Mouse (Mus musculus): ENCODE measurements around the gene Plxdc1.
A peak's percentile ranks its signal among the peaks of the same experiment; 100 is the strongest.

Plxdc1 gene

GRCm38 (mm10) chr11:98016177-98016576 is 29.9 kb upstream of the Plxdc1 start:
- no peak for DNase-seq

- no peak for DNase-seq
Measured at GRCm38 (mm10) chr11:98012831-98013230, 26.6 kb upstream of the Plxdc1 start.

GRCm38 (mm10) chr11:98011716-98012115 is 25.5 kb upstream of the Plxdc1 start:
- DNase-seq = no peak

GRCm38 (mm10) chr11:98008087-98008486 is 21.8 kb upstream of the Plxdc1 start:
- DNase-seq = no peak

- no peak for DNase-seq
Measured at GRCm38 (mm10) chr11:98005686-98006085, 19.4 kb upstream of the Plxdc1 start.

DNA sequence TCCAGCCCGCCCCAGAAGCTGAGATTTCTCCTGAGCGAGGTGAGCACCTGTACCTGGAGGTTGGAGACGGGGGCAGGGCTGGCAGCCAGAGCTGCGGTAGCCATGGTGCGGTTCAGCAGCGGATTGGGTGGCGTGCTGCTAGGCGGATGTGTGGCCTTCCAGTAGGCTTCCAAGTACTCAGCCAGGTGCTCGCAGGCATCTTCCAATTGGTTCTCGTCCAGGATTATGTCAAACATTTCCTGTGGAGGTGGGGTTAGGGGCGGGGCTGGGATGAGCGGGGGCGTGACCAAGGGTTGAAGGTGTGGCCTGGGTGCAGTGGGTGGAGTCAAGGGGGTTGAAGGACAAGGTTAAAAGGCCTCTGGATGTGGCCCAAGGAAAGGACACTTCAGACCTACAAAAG is 18.8 kb upstream of the Plxdc1 start:
- peak; percentile 56 for DNase-seq

DNA sequence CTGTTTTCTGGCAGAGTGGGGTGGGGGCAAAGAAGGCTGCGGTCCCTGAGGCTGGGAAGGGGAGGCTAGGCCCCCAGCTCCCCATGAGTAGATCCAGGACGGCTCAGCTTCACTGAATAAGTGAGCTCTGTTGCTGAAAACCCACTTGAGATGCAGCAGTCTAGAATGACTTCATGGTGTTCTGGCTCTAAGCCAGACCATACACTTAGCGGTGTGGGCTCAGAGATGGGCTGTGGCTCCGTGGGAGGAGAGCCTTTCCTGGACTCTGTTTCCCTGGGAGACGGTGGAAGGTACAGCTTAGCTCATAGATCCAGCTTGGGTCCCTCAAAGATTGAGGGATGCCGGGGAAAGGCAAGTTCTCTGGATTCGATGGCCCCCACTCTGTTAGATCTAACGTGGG is 17.9 kb upstream of the Plxdc1 start:
- DNase-seq = no peak

GRCm38 (mm10) chr11:98003171-98003671 is 17.0 kb upstream of the Plxdc1 start:
- no peak for DNase-seq

DNA sequence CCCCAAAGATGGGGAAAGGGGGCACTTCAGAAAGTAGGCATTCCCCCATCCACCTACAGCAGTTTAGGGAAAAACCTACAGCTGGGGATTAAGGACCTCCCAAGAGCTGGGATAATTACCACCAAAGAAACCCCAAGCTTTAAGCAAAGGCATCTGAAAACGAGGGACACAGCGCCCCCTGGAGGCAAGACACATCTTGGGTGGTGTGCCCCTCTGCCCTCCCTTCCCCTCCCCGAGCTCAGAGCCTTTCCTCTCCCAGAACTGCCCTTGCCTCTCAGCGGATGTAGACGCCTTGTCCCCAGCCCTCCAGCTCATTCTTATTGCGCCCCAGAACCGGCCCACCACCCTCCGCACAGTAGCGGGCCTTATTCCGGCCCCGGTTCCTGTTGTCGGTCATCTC is 16.4 kb upstream of the Plxdc1 start:
- peak; percentile 80 for DNase-seq

DNA sequence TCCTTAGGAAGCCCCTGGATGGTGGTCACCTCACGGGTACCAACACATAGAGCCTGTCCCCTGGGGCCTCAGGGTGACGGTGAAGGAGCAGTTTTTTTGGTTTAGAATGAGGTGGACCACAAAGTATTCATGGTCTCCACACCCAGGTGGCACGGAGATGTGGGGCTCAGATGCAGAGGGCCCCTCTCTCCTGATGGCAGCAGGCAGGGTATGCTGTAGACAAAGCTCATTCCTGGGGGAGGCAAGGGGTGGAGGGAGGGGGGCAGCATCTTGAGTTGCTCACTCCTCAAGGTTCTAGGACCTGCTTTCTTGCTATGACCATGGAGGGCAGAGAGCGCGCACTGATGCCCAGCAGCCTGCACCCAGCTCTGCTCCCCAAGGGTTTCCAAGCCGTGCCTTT is 15.7 kb upstream of the Plxdc1 start:
- no peak for DNase-seq

- no peak for DNase-seq
Measured at GRCm38 (mm10) chr11:98001351-98001824, 15.1 kb upstream of the Plxdc1 start.

- no peak for DNase-seq
Measured at GRCm38 (mm10) chr11:98000378-98001140, 14.3 kb upstream of the Plxdc1 start.

GRCm38 (mm10) chr11:97999748-98000147 is 13.5 kb upstream of the Plxdc1 start:
- no peak for DNase-seq

DNA sequence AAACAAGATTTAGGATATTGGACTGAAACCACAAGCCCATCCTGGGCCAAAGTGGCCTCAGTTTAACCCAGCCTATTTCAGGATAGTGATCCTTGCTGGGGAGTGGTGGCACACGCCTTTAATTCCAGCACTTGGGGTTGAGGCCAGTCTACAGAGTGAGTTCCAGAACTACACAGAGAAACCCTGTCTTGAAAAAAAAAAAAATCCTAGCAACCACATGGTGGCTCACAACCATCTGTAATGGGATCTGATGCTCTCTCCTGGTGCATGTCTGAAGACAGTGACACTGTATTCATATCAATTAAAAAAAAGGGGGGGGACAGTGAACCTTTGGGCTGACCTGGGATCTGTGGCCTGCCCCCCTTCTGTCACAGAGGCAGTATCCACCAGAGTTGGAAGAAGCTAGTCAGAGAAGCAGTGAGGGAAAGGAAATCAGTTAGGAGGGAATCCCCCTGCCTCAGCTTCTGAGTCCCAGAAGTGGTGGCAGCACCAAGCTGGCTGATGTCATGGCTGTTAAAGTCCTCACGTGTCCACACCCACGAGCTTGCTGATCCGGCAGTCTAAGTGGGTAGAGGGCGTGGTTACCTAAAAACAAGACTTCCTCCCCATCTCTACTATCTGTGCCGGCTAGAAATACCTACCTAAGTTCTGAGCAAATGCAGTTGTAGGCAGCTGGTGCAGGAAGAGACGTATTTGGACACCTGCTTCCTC is 12.8 kb upstream of the Plxdc1 start:
- no peak for DNase-seq

DNA sequence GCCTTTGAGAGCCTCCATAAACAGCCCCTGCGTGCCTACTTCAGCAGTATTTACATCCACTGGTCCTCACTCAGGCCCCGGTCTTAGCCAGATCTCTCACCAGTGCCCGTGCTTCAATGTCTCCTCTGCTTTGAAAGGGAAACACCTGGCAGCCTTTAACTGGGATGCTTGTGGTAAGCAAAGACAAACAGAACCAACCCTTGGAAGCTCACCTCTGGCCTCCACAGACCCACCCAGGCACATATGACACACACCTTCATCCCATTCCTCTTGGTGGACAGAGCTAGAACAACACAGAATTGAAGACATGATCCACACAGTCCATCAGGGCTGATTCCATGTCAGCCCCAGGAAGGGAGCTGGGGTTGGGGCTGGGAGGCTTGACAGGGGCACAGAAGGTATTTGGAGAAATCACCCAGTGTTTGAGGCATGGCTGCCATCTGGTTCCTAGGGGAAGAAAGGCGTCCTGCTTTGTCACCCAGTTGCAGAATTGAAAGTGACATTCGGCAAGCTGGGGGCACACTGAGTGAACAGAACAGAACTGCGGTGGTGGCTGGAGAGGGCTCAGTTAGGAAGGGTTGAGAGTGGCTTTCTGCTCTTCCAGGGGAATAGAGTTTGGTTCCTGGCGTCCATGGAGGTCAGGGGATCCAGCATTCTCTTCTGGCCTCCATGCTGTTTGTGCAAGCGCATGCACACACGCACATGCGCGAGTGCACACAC is 12.0 kb upstream of the Plxdc1 start:
- no peak for DNase-seq

GRCm38 (mm10) chr11:97997387-97997960 is 11.2 kb upstream of the Plxdc1 start:
- no peak for DNase-seq

- DNase-seq = no peak
Measured at GRCm38 (mm10) chr11:97996691-97997090, 10.4 kb upstream of the Plxdc1 start.

- peak; percentile 49 for DNase-seq
Measured at GRCm38 (mm10) chr11:97995564-97996288, 9.5 kb upstream of the Plxdc1 start, which contains the start of gene Arl5c. Gene Arl5c, minus strand, starts transcription at chr11:97996181.

DNA sequence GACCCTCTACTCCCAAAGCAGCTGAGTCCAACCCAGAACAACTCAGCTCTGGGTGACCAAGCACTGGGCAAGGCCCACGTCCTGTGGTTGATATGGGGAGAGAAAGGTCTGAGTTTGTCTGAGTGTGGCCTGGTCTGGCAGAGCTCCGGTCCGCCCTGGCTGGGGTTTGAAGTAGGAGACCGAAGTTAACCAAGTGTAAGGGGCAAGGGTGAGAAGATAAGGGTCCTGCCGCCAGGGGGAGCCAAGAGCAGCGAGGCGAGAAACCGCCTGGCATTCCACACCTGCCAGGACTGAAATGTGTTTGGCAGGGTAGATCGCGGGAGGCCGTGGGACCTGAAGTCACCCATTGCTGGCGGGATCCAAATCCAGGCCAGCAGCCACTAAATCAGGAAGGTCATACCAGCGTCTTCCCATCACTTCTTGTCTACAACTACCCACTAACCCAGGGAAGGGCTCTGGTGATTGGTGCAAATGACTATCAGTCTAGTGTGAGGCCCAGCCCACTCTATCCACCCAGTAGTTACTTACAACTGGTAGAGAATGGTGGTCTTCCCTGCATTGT is 8.4 kb upstream of the Plxdc1 start:
- peak; percentile 84 for DNase-seq

DNA sequence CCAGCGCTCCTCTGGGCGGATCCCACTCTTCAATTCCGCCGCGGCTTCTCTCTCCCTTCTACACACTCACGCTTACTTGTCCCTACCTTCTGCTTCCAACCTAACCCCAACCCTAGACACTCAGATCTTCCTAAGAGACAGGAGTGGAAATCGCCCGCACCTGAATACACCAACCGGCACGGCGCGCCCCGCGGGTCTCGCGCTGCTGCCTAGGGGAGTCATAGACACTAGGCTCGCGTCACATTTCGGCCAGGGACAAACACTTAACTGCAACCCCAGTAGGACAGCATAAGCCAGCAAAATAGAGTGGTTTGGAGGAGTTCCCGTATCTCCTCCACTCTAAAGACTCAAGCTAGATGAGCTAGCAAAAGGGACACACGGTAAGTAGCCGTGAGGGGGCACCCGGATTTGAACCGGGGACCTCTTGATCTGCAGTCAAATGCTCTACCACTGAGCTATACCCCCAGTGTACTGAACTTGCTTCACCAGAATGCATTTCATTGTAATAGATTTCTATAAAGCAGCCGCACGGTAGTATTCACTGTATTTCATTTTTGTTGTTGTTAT is 2.4 kb upstream of the Plxdc1 start:
- DNase-seq = peak; percentile 92
